ENCODE assay signal across 29 mouse cellular contexts in the genomic region with DNA sequence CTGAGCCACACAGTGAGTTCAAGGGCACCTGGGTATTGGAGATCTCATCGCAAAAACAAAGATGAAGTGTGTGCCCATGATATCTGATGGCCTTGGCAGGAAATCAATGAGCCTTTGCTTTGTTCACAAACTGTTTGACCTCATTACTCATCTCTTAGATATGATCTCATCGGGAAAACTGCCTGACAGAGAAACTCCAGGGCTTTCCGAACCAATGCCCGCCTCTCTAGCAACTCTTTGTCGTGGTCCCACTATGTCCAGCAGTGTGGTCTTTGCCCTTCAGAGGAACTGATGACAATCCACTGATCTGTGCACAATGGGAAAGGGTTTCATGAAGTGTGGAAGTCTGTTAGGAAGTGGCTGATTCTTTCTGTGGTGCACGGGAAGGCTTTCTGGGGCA.
DNase-seq lines count a peak whose midpoint lies in the region; ATAC-seq and TF ChIP-seq lines count a peak whose summit lies in the region.
"Had no signal": no experiment of that assay in that cellular context is flagged by ENCODE, and none has a peak within 500 bp of the region (broad histone marks: within the 10 kb centered on the region; RNA-seq: fewer than 3 reads in every experiment).

No protein-coding gene starts in this region.

- H3K9ac ChIP-seq in heart, embryonic 12.5 days, result no peak overlapping the region
- H3K9ac ChIP-seq: forebrain, embryonic 13.5 days; hindbrain, embryonic 13.5 days; limb, embryonic 12.5 days; liver, embryonic 13.5 days; midbrain, embryonic 15.5 days had no signal

- H3K4me1 ChIP-seq in heart, embryonic 12.5 days (replicated peaks), result no peaks in the 10 kb centered on the region
- H3K4me1 ChIP-seq in bone marrow macrophage, adult 2 months (ENCODE audit: control insufficient read depth, insufficient read depth, low read length), result peaks cover 20% of the 10 kb centered on the region
- H3K4me1 ChIP-seq: forebrain, embryonic 13.5 days; hindbrain, embryonic 13.5 days; liver, embryonic 13.5 days; midbrain, embryonic 15.5 days had no signal

- H3K4me2 ChIP-seq in heart, embryonic 12.5 days, result no peak overlapping the region
- H3K4me2 ChIP-seq: forebrain, embryonic 13.5 days; heart, embryonic 11.5 days; hindbrain, embryonic 13.5 days; limb, embryonic 12.5 days; liver, embryonic 13.5 days; midbrain, embryonic 15.5 days had no signal

- H3K36me3 ChIP-seq in heart, embryonic 12.5 days, result no peaks in the 10 kb centered on the region
- H3K36me3 ChIP-seq: G1E; hindbrain, embryonic 13.5 days; limb, embryonic 12.5 days; liver, embryonic 13.5 days; midbrain, embryonic 10.5 days; midbrain, embryonic 15.5 days had no signal

- no peak for TF ChIP-seq POLR2A in bone marrow macrophage, adult 2 months (IDR thresholded peaks at IDR 0.05; ENCODE audit: borderline replicate concordance, low read depth, low read length)

- peak; percentile 55 for DNase-seq in heart, adult 11 months
- peak; percentile 15 for DNase-seq in 3T3-L1 (ENCODE audit: low read depth, low spot score)
- DNase-seq in adrenal gland, adult 8-10 months, result peak; percentile 71
- no peak for DNase-seq in gastrocnemius, postnatal 4 days (ENCODE audit: low spot score in 2 of 2)
- no peak for DNase-seq in testis, postnatal 14 days (ENCODE audit: low spot score)
- DNase-seq: cerebellum, adult 8-10 months; cerebellum, postnatal 25 days; gastrocnemius, postnatal 14 days; heart, adult 18-20 months; heart, postnatal 4 days; kidney, adult 8-10 months; kidney, postnatal 10 days; liver, embryonic 13.5 days; lung, adult 2 months; lung, postnatal 10 days; right cerebral cortex, postnatal 14 days; thymus, postnatal 14 days had no signal

- no peaks in the 10 kb centered on the region for H3K27me3 ChIP-seq in heart, embryonic 12.5 days (replicated peaks)
- H3K27me3 ChIP-seq: forebrain, embryonic 13.5 days; hindbrain, embryonic 13.5 days; limb, embryonic 12.5 days; liver, embryonic 13.5 days; midbrain, embryonic 15.5 days had no signal

- WGBS in heart, embryonic 12.5 days, result 63% methylated on average over 6 of the region's 6 CpGs

- TF ChIP-seq CTCF in bone marrow macrophage, adult 2 months (IDR thresholded peaks at IDR 0.05; ENCODE audit: low read depth, low read length), result no peak

- no peak overlapping the region for H3K4me3 ChIP-seq in heart, embryonic 12.5 days
- no peak overlapping the region for H3K4me3 ChIP-seq in bone marrow macrophage, adult 2 months (ENCODE audit: insufficient read depth, low read length)
- H3K4me3 ChIP-seq: forebrain, embryonic 13.5 days; hindbrain, embryonic 13.5 days; left cerebral cortex, adult 2 months; limb, embryonic 12.5 days; liver, embryonic 13.5 days; midbrain, embryonic 10.5 days; midbrain, embryonic 15.5 days had no signal

- no peaks in the 10 kb centered on the region for H3K9me3 ChIP-seq in heart, embryonic 12.5 days (replicated peaks)
- H3K9me3 ChIP-seq: forebrain, embryonic 13.5 days; G1E; hindbrain, embryonic 13.5 days; limb, embryonic 12.5 days; liver, embryonic 13.5 days; midbrain, embryonic 10.5 days; midbrain, embryonic 15.5 days had no signal

- no peak overlapping the region for H3K27ac ChIP-seq in heart, embryonic 12.5 days (ENCODE audit: poor library complexity, severe bottlenecking)
- peak overlapping the region; percentile 68 for H3K27ac ChIP-seq in bone marrow macrophage, adult 2 months (ENCODE audit: insufficient read depth, low read depth, low read length)
- H3K27ac ChIP-seq: forebrain, embryonic 13.5 days; hindbrain, embryonic 13.5 days; left cerebral cortex, adult 2 months; limb, embryonic 12.5 days; liver, embryonic 13.5 days; midbrain, embryonic 10.5 days; midbrain, embryonic 15.5 days had no signal

- ATAC-seq in heart, embryonic 12.5 days (ENCODE audit: insufficient number of reproducible peaks, low FRiP score), result no peak
- ATAC-seq: forebrain, embryonic 13.5 days; intestine, embryonic 16.5 days; midbrain, embryonic 15.5 days; Patski had no signal

Comparison
In these comparisons a context has a peak if more than half of its experiments do, and no peak if none do; other contexts are left out.
1. DNase-seq: peak in heart, adult 11 months (single experiment), 3T3-L1 (single experiment) and adrenal gland, adult 8-10 months (single experiment); none in gastrocnemius, postnatal 4 days (0 of 2) and testis, postnatal 14 days (single experiment).